Mouse (Mus musculus) myocyte (in vitro differentiated cells): ENCODE data around the gene Itgb5. TPM values are rescaled to one million over a fixed set of nuclear protein-coding genes. Genes with fewer than 3 reads are reported as not detected.

ENCODE experiments used
- H3K27me3 ChIP-seq: one replicate; pipeline ENCODE4 v1.6.1; 2011; ENCODE audit not compliant: control insufficient read depth, insufficient read depth, insufficient read length
- H3K36me3 ChIP-seq: one replicate; pipeline ENCODE4 v1.6.1; 2011; ENCODE audit not compliant: control insufficient read depth, insufficient read depth
- H3K4me2 ChIP-seq: one replicate; pipeline ENCODE4 v1.6.1; 2011; ENCODE audit warnings: low read depth, control low read depth
- H3K4me3 ChIP-seq: one replicate; pipeline ENCODE4 v1.5.1; 2011; ENCODE audit warnings: mild to moderate bottlenecking, control low read depth, moderate library complexity
- H3K79me2 ChIP-seq: one replicate; pipeline ENCODE4 v1.6.1; 2011; ENCODE audit not compliant: control insufficient read depth, insufficient read depth
- H3ac ChIP-seq: one replicate; pipeline ENCODE4 v1.6.1; 2011; ENCODE audit not compliant: control insufficient read depth, insufficient read length
- CEBPB ChIP-seq: IDR thresholded peaks from 2 replicates; pipeline ENCODE4 v1.6.1; 2011; ENCODE audit warnings: mild to moderate bottlenecking, moderate library complexity; ENCODE audit not compliant: poor library complexity, insufficient read depth, severe bottlenecking
- E2F4 ChIP-seq: IDR thresholded peaks from one replicate; pipeline ENCODE4 v1.6.1; 2011; ENCODE audit warnings: mild to moderate bottlenecking, control low read depth, moderate library complexity; ENCODE audit not compliant: insufficient read depth
- MAX ChIP-seq: IDR thresholded peaks from one replicate; pipeline ENCODE4 v1.6.1; 2011; ENCODE audit warnings: low read depth, mild to moderate bottlenecking, control low read depth
- MYOD1 ChIP-seq, 3 experiments: IDR thresholded peaks; one replicate each; pipeline ENCODE4 v1.6.1; 2011; ENCODE audit warnings: control low read depth in 2 of 3, low read depth in 2 of 3, mild to moderate bottlenecking in 2 of 3, moderate library complexity in 1 of 3; ENCODE audit not compliant: insufficient read length in 2 of 3, control insufficient read depth in 1 of 3
- MYOG ChIP-seq, 3 experiments: IDR thresholded peaks; one replicate each; pipeline ENCODE4 v1.6.1; 2011; ENCODE audit warnings: control low read depth in 2 of 3, low read depth in 2 of 3, mild to moderate bottlenecking in 2 of 3; ENCODE audit not compliant: insufficient read length in 2 of 3, control insufficient read depth in 1 of 3, insufficient read depth in 1 of 3
- POLR2A ChIP-seq: IDR thresholded peaks from one replicate; pipeline ENCODE4 v1.6.1; 2011; ENCODE audit warnings: low read depth, mild to moderate bottlenecking, control low read depth, moderate library complexity; ENCODE audit not compliant: insufficient read length
- POLR2AphosphoS2 ChIP-seq: IDR thresholded peaks from one replicate; pipeline ENCODE4 v1.6.1; 2011; ENCODE audit warnings: low read depth, control low read depth; ENCODE audit not compliant: insufficient read length
- REST ChIP-seq: IDR thresholded peaks from one replicate; pipeline ENCODE4 v1.6.1; 2011; ENCODE audit warnings: mild to moderate bottlenecking, control low read depth, moderate library complexity; ENCODE audit not compliant: insufficient read depth, insufficient read length
- SRF ChIP-seq: IDR thresholded peaks from one replicate; pipeline ENCODE4 v1.6.1; 2011; ENCODE audit warnings: low read depth; ENCODE audit not compliant: control insufficient read depth, insufficient read length
- TCF12 ChIP-seq: IDR thresholded peaks from one replicate; pipeline ENCODE4 v1.6.1; 2011; ENCODE audit warnings: mild to moderate bottlenecking, control low read depth; ENCODE audit not compliant: poor library complexity, insufficient read depth, severe bottlenecking
- TCF3 ChIP-seq: IDR thresholded peaks from one replicate; pipeline ENCODE4 v1.6.1; 2011; ENCODE audit warnings: low read depth, control low read depth; ENCODE audit not compliant: insufficient read length
- USF1 ChIP-seq: IDR thresholded peaks from one replicate; pipeline ENCODE4 v1.6.1; 2011; ENCODE audit warnings: low read depth, mild to moderate bottlenecking, control low read depth, moderate library complexity
- polyA plus RNA-seq: library from polyadenylated mRNA; unstranded; fragments of >200 nt; fragmentation: generic; extraction: Trizol; gene quantifications from one replicate; pipeline ENCODE4 v1.2.1, GENCODE M21; 2012; ENCODE audit warnings: missing spikeins

Itgb5 gene
- polyA plus RNA-seq, 1 experiment, result 114 TPM

GRCm38 (mm10) chr16:33936885-33937284 is 107.4 kb downstream of the Itgb5 start:
- H3K36me3 ChIP-seq, result no peaks in the 10 kb centered on the region
- H3K79me2 ChIP-seq, result no peaks in the 10 kb centered on the region
- TF ChIP-seq REST, result no peak
- no peak for TF ChIP-seq POLR2AphosphoS2
- no peak for TF ChIP-seq TCF12
- TF ChIP-seq MYOD1 (IDR thresholded peaks at IDR 0.05; ENCODE audit: control insufficient read depth in 1 of 3, insufficient read length in 2 of 3, low read depth in 2 of 3), result no peak
- TF ChIP-seq MAX, result no peak
- H3K4me3 ChIP-seq, result no peak overlapping the region
- H3K27me3 ChIP-seq, result no peaks in the 10 kb centered on the region
- no peak overlapping the region for H3K4me2 ChIP-seq
- no peak overlapping the region for H3ac ChIP-seq

GRCm38 (mm10) chr16:33937567-33937966 is 108.1 kb downstream of the Itgb5 start:
- H3K4me3 ChIP-seq, result no peak overlapping the region
- H3K79me2 ChIP-seq, result no peaks in the 10 kb centered on the region
- H3K27me3 ChIP-seq, result no peaks in the 10 kb centered on the region
- peak; percentile 63 for TF ChIP-seq USF1
- TF ChIP-seq MYOD1 (IDR thresholded peaks at IDR 0.05; ENCODE audit: control insufficient read depth in 1 of 3, insufficient read length in 2 of 3, low read depth in 2 of 3), result peak in 1 of 3 experiments; percentile 65
- peak in 1 of 3 experiments; percentile 84 for TF ChIP-seq MYOG (IDR thresholded peaks at IDR 0.05; ENCODE audit: control insufficient read depth in 1 of 3, insufficient read depth in 1 of 3, insufficient read length in 2 of 3, low read depth in 2 of 3)
- TF ChIP-seq MAX, result no peak
- TF ChIP-seq POLR2AphosphoS2, result no peak
- peak; percentile 75 for TF ChIP-seq SRF
- H3ac ChIP-seq, result no peak overlapping the region
- H3K36me3 ChIP-seq, result no peaks in the 10 kb centered on the region
- H3K4me2 ChIP-seq, result peak overlapping the region; percentile 31

- TF ChIP-seq CEBPB (no peak), MAX (no peak), MYOG (IDR thresholded peaks at IDR 0.05; ENCODE audit: control insufficient read depth in 1 of 3, insufficient read depth in 1 of 3, insufficient read length in 2 of 3, low read depth in 2 of 3) (no peak), TCF12 (no peak), SRF (no peak), TCF3 (no peak), POLR2AphosphoS2 (no peak), MYOD1 (IDR thresholded peaks at IDR 0.05; ENCODE audit: control insufficient read depth in 1 of 3, insufficient read length in 2 of 3, low read depth in 2 of 3) (no peak), USF1 (no peak), E2F4 (no peak), REST (no peak), POLR2A (no peak)
- H3K36me3 ChIP-seq, result no peaks in the 10 kb centered on the region
- no peaks in the 10 kb centered on the region for H3K27me3 ChIP-seq
- no peak overlapping the region for H3K4me3 ChIP-seq
- no peaks in the 10 kb centered on the region for H3K79me2 ChIP-seq
- H3ac ChIP-seq, result no peak overlapping the region
- H3K4me2 ChIP-seq, result peak overlapping the region; percentile 31
Observed at GRCm38 (mm10) chr16:33938311-33939132, 109.1 kb downstream of the Itgb5 start.

- no peaks in the 10 kb centered on the region for H3K36me3 ChIP-seq
- H3K4me2 ChIP-seq, result no peak overlapping the region
- H3K27me3 ChIP-seq, result no peaks in the 10 kb centered on the region
- no peak overlapping the region for H3ac ChIP-seq
- TF ChIP-seq REST (no peak), MYOG (IDR thresholded peaks at IDR 0.05; ENCODE audit: control insufficient read depth in 1 of 3, insufficient read depth in 1 of 3, insufficient read length in 2 of 3, low read depth in 2 of 3) (no peak), POLR2A (no peak), E2F4 (no peak), TCF12 (no peak), CEBPB (no peak), SRF (no peak), USF1 (no peak), MAX (no peak), POLR2AphosphoS2 (no peak), MYOD1 (IDR thresholded peaks at IDR 0.05; ENCODE audit: control insufficient read depth in 1 of 3, insufficient read length in 2 of 3, low read depth in 2 of 3) (no peak), TCF3 (no peak)
- no peak overlapping the region for H3K4me3 ChIP-seq
- no peaks in the 10 kb centered on the region for H3K79me2 ChIP-seq
Observed at GRCm38 (mm10) chr16:33939133-33939531, 109.7 kb downstream of the Itgb5 start.

- Histone ChIP-seq H3K79me2 (no peaks in the 10 kb centered on the region), H3K27me3 (no peaks in the 10 kb centered on the region), H3K36me3 (no peaks in the 10 kb centered on the region), H3K4me3 (no peak overlapping the region), H3K4me2 (no peak overlapping the region), H3ac (no peak overlapping the region)
- TF ChIP-seq MYOD1 (IDR thresholded peaks at IDR 0.05; ENCODE audit: control insufficient read depth in 1 of 3, insufficient read length in 2 of 3, low read depth in 2 of 3) (peak in 1 of 3 experiments; percentile 5), TCF3 (no peak)
Observed at GRCm38 (mm10) chr16:33939636-33940035, 110.2 kb downstream of the Itgb5 start.
